Mouse (Mus musculus): ENCODE measurements at regions not wholly inside any gene's neighbourhood (a gene's known extent, or its start where the extent isn't known, plus 50 kb on each side); places are given as distances from the start of the nearest gene placed in this dataset.

DNA sequence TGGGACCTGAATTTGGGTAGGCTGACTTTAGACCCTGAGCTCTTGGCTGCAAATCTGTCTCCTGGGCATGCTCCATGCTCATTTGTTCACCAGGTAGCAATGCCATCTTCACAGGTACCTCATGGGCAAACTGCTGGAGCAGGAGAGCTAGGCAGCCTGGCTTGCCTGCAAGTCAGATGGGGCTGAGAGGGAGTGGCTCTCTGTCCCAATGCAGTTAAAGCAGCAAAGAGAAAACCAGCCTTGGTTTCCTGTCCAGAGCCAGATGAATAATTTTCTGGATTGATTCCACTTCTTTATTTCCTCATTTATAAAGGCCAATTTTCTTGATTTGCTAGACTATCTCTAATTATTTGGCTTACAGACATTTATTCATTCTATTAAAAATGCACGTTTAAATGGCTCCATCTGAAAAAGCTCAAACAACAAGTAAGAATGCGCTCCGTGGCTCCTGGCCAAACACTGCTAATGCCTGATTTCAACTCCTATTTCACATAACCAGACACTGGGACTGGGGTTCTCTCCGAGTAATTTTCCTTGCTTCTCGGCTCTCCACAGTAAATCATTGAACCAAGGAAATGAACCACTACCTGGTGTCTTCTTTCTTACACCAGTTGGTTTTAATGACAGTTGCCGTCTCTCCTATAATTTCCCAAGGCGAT is 60.5 kb downstream of the Rsl24d1 start:
- H3K9me3 ChIP-seq (ENCODE audit: control insufficient read depth, low read length) = no peaks in the 10 kb centered on the region
- WGBS = 74% methylated on average over 7 of the region's 7 CpGs
- H3K4me3 ChIP-seq (ENCODE audit: low read depth, low read length) = no peak overlapping the region
- no peak overlapping the region for H3K4me2 ChIP-seq (ENCODE audit: low read depth, low read length)
- no peak overlapping the region for H3K27ac ChIP-seq (ENCODE audit: low read depth, low read length)
- H3K4me1 ChIP-seq (ENCODE audit: control insufficient read depth, insufficient read depth, low read length) = no peaks in the 10 kb centered on the region
- no peaks in the 10 kb centered on the region for H3K36me3 ChIP-seq (ENCODE audit: control insufficient read depth, insufficient read depth, low read length)
- H3K9ac ChIP-seq (replicated peaks; ENCODE audit: low read depth, low read length) = no peak overlapping the region
- ATAC-seq (ENCODE audit: low read depth) = no peak
- H3K27me3 ChIP-seq (ENCODE audit: control insufficient read depth, insufficient read depth, low read length) = no peaks in the 10 kb centered on the region

DNA sequence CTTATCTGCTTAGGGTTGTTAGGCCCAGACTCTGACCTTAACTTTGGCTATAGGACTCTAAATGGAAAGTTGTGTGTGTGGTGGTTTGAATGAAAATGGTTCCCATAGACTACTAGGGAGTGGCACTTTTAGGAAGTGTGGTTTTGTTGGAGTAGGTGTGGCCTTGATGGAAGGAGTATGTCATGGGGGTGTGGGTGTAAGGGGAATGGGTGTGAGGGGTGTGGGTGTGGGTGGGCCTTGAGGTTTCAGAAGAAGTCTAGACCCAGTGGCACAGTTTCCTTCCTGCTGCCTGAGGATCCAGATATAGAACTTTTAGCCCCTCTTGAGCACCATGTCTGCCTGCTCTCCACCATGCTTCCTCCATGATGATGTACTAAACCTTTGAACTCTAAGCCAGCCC is 63.4 kb downstream of the Rsl24d1 start:
- Histone ChIP-seq H3K4me1 (ENCODE audit: control insufficient read depth, insufficient read depth, low read length) (no peaks in the 10 kb centered on the region), H3K4me3 (ENCODE audit: low read depth, low read length) (no peak overlapping the region), H3K36me3 (ENCODE audit: control insufficient read depth, insufficient read depth, low read length) (no peaks in the 10 kb centered on the region), H3K27ac (ENCODE audit: low read depth, low read length) (no peak overlapping the region), H3K9ac (replicated peaks; ENCODE audit: low read depth, low read length) (no peak overlapping the region), H3K4me2 (ENCODE audit: low read depth, low read length) (no peak overlapping the region), H3K27me3 (ENCODE audit: control insufficient read depth, insufficient read depth, low read length) (no peaks in the 10 kb centered on the region), H3K9me3 (ENCODE audit: control insufficient read depth, low read length) (no peaks in the 10 kb centered on the region)
- no peak for ATAC-seq (ENCODE audit: low read depth)

DNA sequence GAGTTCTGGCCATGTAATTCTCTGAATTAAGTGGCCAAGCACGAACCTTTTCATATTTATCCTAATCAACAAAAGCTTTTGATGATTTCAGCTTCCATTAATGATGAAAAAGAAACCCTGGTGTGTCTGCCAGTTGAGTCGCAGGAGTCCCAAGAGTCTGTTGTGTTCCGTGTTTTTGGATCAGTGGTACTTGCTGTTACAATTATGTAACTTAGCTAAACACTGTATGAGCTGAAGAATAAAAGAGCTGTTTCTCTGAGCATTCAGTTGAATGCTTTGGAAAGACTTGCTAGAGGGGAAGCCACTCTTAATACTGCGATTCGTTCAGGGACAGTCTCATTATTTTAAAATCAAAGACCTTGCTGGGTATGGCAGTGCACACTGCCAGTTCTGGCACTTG is 70.1 kb downstream of the Rsl24d1 start:
- WGBS = 88% methylated on average over 5 of the region's 5 CpGs
- Histone ChIP-seq H3K9ac (replicated peaks; ENCODE audit: low read depth, low read length) (no peak overlapping the region), H3K4me2 (ENCODE audit: low read depth, low read length) (no peak overlapping the region), H3K36me3 (ENCODE audit: control insufficient read depth, insufficient read depth, low read length) (no peaks in the 10 kb centered on the region), H3K27ac (ENCODE audit: low read depth, low read length) (no peak overlapping the region), H3K4me1 (ENCODE audit: control insufficient read depth, insufficient read depth, low read length) (no peaks in the 10 kb centered on the region), H3K27me3 (ENCODE audit: control insufficient read depth, insufficient read depth, low read length) (no peaks in the 10 kb centered on the region), H3K9me3 (ENCODE audit: control insufficient read depth, low read length) (no peaks in the 10 kb centered on the region), H3K4me3 (ENCODE audit: low read depth, low read length) (no peak overlapping the region)
- ATAC-seq (ENCODE audit: low read depth) = no peak

DNA sequence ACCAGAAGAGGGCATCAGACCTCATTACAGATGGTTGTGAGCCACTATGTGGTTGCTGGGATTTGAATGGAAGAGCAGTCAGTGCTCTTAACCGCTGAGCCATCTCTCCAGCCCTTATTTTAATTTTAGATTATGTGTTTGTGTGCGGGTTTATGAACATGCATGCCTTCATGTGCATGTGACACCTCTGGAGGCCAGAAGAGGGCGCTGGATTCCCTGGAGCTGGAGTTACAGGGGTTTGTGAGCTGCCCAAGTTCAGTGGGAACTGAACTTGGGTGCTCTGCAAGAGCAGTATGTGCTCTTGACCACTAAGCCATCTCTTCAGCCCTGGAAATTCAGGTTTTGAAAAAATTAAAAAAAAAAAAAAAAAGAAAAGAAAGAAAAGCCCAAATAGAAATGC is 71.7 kb downstream of the Rsl24d1 start:
- no peak for ATAC-seq (ENCODE audit: low read depth)
- 39% methylated on average over 3 of the region's 3 CpGs for WGBS
- Histone ChIP-seq H3K27me3 (ENCODE audit: control insufficient read depth, insufficient read depth, low read length) (no peaks in the 10 kb centered on the region), H3K4me1 (ENCODE audit: control insufficient read depth, insufficient read depth, low read length) (no peaks in the 10 kb centered on the region), H3K36me3 (ENCODE audit: control insufficient read depth, insufficient read depth, low read length) (no peaks in the 10 kb centered on the region), H3K4me2 (ENCODE audit: low read depth, low read length) (no peak overlapping the region), H3K4me3 (ENCODE audit: low read depth, low read length) (no peak overlapping the region), H3K9me3 (ENCODE audit: control insufficient read depth, low read length) (no peaks in the 10 kb centered on the region), H3K27ac (ENCODE audit: low read depth, low read length) (no peak overlapping the region), H3K9ac (replicated peaks; ENCODE audit: low read depth, low read length) (no peak overlapping the region)

DNA sequence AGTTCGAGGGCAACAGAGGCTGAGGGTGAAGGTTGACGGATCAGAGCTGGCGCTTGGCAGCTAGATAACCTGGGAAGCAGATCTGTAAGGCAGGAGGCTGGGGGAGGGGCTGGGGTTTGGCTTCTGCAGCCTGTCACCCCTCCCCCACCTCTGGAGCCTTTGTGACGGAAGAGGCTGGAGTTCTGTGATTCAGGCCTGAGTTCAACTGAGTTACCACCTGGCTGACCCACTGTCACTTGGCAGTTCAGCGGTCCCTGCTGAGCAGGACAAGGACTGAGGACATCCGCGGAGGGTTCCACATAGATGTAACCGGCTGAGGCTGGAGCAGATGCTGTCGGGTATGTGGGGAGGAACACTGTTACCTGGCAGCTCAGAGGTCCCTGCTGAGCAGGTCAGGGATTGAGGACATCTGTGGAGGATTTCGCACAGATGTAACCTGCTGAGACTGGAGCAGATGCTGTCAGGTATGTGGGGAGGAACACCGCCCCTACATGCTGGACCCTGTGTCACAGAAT is 79.1 kb downstream of the Rsl24d1 start:
- Histone ChIP-seq H3K4me3 (ENCODE audit: low read depth, low read length) (no peak overlapping the region), H3K4me2 (ENCODE audit: low read depth, low read length) (no peak overlapping the region), H3K27ac (ENCODE audit: low read depth, low read length) (no peak overlapping the region), H3K4me1 (ENCODE audit: control insufficient read depth, insufficient read depth, low read length) (no peaks in the 10 kb centered on the region), H3K9me3 (ENCODE audit: control insufficient read depth, low read length) (no peaks in the 10 kb centered on the region), H3K27me3 (ENCODE audit: control insufficient read depth, insufficient read depth, low read length) (no peaks in the 10 kb centered on the region), H3K9ac (replicated peaks; ENCODE audit: low read depth, low read length) (no peak overlapping the region), H3K36me3 (ENCODE audit: control insufficient read depth, insufficient read depth, low read length) (no peaks in the 10 kb centered on the region)
- 28% methylated on average over 11 of the region's 11 CpGs for WGBS
- ATAC-seq (ENCODE audit: low read depth) = 0 out of 2 replicates have a peak, but pooled peaks have one; percentile 17

DNA sequence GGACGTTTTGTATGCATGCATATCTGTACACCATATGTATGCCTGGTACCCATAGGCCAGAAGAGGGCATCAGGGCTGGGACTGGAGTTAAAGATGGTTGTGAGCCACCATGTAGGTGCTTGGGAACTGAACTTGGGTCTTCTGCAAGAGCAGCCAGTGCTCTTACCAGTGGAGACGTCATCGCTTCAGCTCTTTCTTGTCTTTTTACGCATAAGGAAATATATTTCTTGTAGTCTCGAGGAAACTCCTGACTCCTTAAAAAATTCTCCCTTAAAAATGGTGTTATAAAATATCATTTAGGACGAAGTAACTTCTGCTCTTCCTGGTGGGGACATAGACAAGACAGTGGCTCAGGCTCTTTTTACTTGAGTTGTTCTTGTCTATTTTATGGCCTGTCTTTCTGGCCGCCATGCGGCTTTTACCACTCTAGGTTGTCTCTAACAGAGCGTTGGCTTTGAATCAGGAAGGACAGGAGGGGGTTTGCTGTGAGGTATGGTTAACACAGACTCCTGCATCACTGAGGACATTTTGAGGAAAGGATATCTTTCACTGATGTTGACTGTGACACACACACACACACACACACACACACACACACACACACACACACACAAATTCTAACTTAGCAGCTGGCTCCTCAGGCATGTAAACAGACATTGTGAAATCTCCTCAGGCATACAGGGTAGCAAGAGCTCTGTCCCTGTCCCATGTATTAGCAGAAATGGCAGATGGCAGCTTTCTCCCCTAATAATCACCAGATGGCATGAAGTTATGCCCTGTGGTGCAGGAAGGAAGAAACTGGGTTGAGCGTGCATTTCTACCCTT is 85.2 kb downstream of the Rsl24d1 start:
- H3K27ac ChIP-seq (ENCODE audit: low read depth, low read length) = no peak overlapping the region
- H3K4me3 ChIP-seq (ENCODE audit: low read depth, low read length) = no peak overlapping the region
- no peak overlapping the region for H3K9ac ChIP-seq (replicated peaks; ENCODE audit: low read depth, low read length)
- H3K27me3 ChIP-seq (ENCODE audit: control insufficient read depth, insufficient read depth, low read length) = no peaks in the 10 kb centered on the region
- no peaks in the 10 kb centered on the region for H3K9me3 ChIP-seq (ENCODE audit: control insufficient read depth, low read length)
- no peaks in the 10 kb centered on the region for H3K36me3 ChIP-seq (ENCODE audit: control insufficient read depth, insufficient read depth, low read length)
- H3K4me2 ChIP-seq (ENCODE audit: low read depth, low read length) = no peak overlapping the region
- ATAC-seq (ENCODE audit: low read depth) = no peak; the same call in 1 of the 2 replicates
- 80% methylated on average over 10 of the region's 10 CpGs for WGBS
- H3K4me1 ChIP-seq (ENCODE audit: control insufficient read depth, insufficient read depth, low read length) = no peaks in the 10 kb centered on the region

DNA sequence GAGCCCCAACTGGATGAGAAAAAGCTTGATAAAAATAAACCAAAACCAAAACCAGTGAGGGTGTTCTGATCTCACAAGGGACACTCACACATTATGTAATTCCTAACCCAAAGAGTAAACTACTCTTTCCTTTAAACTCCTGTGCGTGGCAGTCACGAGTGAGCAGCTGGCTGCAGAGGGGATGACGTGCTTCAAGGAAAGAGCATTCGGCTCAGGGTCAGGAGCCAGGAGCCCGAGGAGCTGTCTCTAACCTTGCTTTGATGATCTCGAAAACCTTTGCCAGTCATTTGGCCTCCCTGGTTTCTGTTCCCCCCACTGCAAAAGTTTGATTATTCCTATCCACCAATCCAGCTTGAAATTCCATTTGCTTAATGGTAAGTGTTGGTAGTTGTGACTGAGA is 109.9 kb downstream of the Rsl24d1 start:
- ATAC-seq (ENCODE audit: low read depth) = no peak
- Histone ChIP-seq H3K4me1 (ENCODE audit: control insufficient read depth, insufficient read depth, low read length) (no peaks in the 10 kb centered on the region), H3K27ac (ENCODE audit: low read depth, low read length) (no peak overlapping the region), H3K4me2 (ENCODE audit: low read depth, low read length) (no peak overlapping the region), H3K9me3 (ENCODE audit: control insufficient read depth, low read length) (no peaks in the 10 kb centered on the region), H3K27me3 (ENCODE audit: control insufficient read depth, insufficient read depth, low read length) (no peaks in the 10 kb centered on the region), H3K9ac (replicated peaks; ENCODE audit: low read depth, low read length) (no peak overlapping the region), H3K36me3 (ENCODE audit: control insufficient read depth, insufficient read depth, low read length) (no peaks in the 10 kb centered on the region), H3K4me3 (ENCODE audit: low read depth, low read length) (no peak overlapping the region)
- WGBS = 69% methylated on average over 6 of the region's 6 CpGs

DNA sequence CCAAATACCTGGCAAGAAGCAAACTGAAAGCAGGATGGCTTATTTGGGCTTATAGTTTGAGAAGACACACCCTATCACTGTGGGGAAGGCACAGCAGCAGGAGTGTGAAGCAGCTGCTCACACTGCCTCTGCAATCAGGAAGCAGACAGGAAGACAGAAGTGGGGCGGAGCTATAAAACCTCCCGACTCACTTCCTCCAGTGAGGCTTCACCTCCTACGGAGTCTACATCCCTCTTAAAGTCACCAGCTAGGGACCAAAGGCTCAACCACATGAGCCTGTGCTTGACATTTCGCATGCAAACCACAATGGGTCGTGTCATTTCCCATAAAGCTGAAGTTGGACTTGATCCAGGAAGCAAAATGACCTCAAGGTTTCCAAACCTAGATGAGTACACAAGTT is 127.0 kb downstream of the Rsl24d1 start:
- Histone ChIP-seq H3K9me3 (ENCODE audit: control insufficient read depth, low read length) (no peaks in the 10 kb centered on the region), H3K4me3 (ENCODE audit: low read depth, low read length) (no peak overlapping the region), H3K9ac (replicated peaks; ENCODE audit: low read depth, low read length) (no peak overlapping the region), H3K27ac (ENCODE audit: low read depth, low read length) (no peak overlapping the region), H3K4me2 (ENCODE audit: low read depth, low read length) (no peak overlapping the region), H3K36me3 (ENCODE audit: control insufficient read depth, insufficient read depth, low read length) (no peaks in the 10 kb centered on the region), H3K27me3 (ENCODE audit: control insufficient read depth, insufficient read depth, low read length) (no peaks in the 10 kb centered on the region), H3K4me1 (ENCODE audit: control insufficient read depth, insufficient read depth, low read length) (no peaks in the 10 kb centered on the region)
- ATAC-seq (ENCODE audit: low read depth) = no peak
- 71% methylated on average over 5 of the region's 5 CpGs for WGBS

DNA sequence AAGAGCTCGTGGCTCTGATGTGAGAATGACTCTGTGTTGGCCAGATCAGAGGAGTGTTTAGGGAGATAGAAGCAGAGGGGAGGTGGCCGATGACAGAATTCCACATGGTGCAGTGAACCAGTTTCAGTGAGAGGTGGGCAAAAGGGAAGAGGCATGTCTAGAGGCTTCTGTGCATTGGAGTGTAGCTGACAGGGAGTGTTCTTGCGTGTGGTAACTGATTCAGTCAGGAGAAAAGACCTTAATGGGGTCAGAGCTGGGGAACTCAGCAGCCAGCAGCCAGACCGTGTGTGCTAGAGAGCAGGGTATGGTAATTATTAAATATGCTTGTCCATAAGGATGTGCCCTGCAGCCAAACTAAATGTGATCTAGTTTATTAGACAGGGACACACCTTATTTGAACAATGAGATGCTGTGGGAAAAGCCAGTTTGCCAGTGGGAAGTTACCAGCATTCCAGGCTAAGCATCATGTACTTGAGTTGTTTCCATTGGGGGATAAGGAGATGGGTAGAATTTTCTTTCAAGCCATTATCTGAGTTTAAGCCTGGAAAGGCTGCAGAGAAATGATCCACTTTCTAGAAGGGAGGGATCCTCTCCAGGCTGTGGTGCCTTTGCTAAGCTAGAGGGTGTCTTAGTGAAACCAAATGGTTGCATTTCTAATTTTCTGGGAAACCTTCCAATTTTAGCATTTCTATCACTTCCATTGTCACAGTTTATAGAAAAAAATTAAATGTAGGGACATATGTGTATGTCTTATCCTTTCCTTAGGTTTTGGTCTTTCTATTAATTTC is 129.5 kb downstream of the Rsl24d1 start:
- Histone ChIP-seq H3K4me1 (ENCODE audit: control insufficient read depth, insufficient read depth, low read length) (no peaks in the 10 kb centered on the region), H3K9ac (replicated peaks; ENCODE audit: low read depth, low read length) (no peak overlapping the region), H3K36me3 (ENCODE audit: control insufficient read depth, insufficient read depth, low read length) (no peaks in the 10 kb centered on the region), H3K27me3 (ENCODE audit: control insufficient read depth, insufficient read depth, low read length) (no peaks in the 10 kb centered on the region), H3K4me3 (ENCODE audit: low read depth, low read length) (no peak overlapping the region), H3K9me3 (ENCODE audit: control insufficient read depth, low read length) (no peaks in the 10 kb centered on the region), H3K4me2 (ENCODE audit: low read depth, low read length) (no peak overlapping the region), H3K27ac (ENCODE audit: low read depth, low read length) (no peak overlapping the region)
- no peak for ATAC-seq (ENCODE audit: low read depth)
- 61% methylated on average over 4 of the region's 4 CpGs for WGBS

Data from neural tube, embryonic 14.5 days (tissue).